Mouse (Mus musculus): ENCODE results near the gene Proca1.

DNA sequence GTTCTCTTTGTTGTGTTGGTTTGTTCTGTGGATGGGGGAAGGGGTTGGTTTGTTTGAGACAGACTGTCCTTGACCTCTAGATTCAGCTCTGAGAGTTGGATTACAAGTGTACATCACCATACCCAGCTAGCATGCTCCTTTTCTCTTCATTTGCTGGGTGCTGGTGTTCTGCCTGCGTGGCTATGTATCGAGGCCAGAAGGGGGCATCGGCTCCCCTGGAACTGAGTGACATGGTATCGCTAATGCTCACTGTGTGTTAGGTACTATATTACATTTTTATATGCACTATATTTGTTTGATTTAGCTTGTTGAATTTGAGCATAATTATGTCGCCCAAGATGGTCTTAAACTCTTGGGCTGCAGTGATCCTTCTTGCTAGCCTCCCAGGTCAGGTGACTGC lies 47.0 kb upstream of the Proca1 start:
- TF ChIP-seq CTCF (IDR thresholded peaks at IDR 0.05; ENCODE audit: borderline replicate concordance, insufficient read depth, low read length) = peak; percentile 26; the same call in 1 of the 2 replicates
- no peak for TF ChIP-seq POLR2A (IDR thresholded peaks at IDR 0.05; ENCODE audit: low read depth, low read length)
